Mouse (Mus musculus): ENCODE measurements around the gene Gm17349.
A peak's percentile ranks its signal among the peaks of the same experiment; 100 is the strongest.
"Not testable (repeated sequence)": the region's sequence is repeated elsewhere in the genome, so short reads cannot be mapped to it uniquely, and the experiment has no call there.

Gene Gm17349

DNA sequence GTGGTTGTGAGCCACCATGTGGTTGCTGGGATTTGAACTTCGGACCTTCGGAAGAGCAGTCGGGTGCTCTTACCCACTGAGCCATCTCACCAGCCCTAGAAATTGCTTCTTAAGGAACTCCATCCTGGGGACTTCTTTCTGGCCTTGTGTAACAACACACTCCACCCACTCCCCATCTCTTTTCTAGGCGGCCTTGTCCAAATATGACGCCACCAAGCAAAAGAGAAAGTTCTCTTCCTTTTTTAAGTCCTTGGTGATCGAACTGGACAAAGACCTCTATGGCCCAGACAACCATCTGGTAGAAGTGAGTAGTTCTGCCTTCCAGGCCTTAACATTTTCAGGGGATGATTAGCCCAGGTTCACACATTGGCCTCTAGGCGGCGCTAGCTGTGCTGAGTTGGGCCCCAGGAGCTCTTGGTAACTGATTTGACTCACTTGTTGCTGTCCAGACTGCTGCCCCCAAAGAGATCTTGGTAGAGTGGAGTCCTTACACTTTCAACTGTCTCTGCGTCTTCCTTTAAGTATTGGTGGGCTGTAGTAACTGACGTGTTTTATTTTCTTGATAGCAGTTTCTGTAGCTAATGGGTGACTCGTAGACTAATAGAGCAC is at the start of gene Gm17349:
Gene Gm17349, minus strand, starts transcription at position 51 of the 609 bp plus-strand sequence.
- DNase-seq (ENCODE audit: extremely low spot score, low spot score): peak; percentile 48

DNA sequence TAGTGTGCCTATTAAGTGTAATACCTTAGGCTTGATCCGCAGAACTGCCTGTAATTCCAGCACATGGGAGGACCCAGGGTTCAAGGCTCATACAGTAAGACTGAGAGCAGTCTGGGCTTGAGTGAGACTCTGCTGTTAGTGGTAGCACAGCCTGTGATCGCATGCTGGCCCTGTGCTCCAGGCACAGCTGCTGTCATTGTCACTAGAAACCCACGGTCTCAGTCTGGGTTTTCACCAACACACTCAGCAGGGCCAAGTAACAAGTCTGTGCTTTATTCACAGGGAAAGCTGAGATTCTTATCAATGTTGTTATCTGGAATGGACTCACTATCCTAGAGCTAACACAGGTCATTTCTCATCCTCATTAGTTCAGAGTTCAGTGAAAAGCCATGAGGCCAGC is 48.9 kb upstream of the Gm17349 start:
- no peak for DNase-seq (ENCODE audit: extremely low spot score, low spot score)

DNA sequence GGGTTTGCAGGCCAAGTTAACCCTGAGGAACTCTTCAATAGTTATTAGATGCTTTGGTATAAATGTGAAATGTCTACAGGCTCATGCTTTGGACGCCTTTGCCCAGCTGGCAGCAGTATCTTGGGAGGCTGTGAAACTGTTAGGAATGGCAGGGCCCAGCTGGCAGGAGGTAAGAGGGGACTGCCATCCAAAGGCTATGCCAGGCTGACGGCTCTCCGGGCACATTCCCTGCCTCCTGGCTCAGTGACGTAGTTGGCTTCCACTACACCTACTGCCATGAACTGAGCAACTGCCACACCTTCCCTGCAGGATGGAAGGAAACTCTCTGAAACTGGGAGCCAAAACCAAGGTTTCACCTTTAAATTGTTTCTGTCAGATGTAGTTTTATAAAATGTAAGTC is 34.9 kb upstream of the Gm17349 start:
- no peak for DNase-seq (ENCODE audit: extremely low spot score, low spot score)

DNA sequence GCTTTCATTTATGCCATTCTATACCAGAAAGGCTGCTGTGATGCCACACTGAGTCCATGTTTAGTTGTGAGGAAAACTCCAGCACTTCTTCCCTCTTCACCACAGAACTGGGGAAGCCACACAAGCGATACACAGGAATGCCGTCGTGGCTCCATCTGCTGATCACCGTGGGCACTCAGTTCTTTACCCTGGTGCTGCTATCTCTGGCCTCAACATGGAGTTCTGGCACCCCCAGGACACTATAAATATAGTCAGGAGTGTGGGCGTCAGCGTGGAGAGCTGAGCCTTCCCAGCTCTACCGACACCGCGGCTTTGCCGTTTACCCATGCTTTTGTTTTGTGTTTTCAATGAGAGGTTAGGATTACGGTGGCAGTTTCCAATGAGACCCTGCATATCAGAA is 31.4 kb upstream of the Gm17349 start:
- DNase-seq (ENCODE audit: extremely low spot score, low spot score): no peak

DNA sequence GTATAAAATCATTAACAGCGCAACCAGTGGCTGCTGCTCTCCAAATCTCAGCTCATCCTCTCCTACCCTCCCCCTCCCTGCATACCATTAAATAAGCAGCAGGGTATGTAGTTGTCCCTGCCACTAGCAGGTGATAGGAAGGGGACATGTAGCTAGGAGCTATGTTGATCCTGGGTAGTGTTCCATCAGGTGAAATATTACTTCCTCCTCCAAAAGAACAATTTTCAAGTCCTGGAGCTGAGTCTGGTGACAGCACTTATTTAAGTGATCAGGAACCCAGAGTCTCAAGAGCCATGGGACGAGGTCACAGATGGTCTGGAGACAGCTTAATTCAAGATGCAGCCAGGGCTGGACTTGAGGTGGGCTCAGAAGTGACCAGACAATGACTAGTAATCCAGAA is 30.3 kb upstream of the Gm17349 start:
- no peak for DNase-seq (ENCODE audit: extremely low spot score, low spot score)

DNA sequence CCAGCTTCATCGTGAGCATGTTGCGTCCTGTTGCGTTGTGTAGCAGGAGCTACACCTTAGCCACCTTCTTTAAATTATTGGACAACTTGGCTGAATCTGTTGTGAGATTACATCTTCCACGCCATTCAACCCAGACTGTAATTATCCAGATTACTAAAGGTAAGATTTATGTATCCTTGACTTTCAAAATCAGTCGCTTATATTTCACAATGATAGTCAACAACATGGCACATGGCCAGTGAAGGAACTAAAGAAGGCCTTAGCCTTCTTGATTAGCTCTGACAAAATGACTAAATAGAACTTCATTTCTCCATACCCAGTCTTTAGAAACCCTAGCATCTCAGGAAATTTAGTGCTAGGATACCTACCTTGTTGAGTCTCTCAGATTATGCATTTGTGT is 27.9 kb upstream of the Gm17349 start:
- no peak for DNase-seq (ENCODE audit: extremely low spot score, low spot score)

DNA sequence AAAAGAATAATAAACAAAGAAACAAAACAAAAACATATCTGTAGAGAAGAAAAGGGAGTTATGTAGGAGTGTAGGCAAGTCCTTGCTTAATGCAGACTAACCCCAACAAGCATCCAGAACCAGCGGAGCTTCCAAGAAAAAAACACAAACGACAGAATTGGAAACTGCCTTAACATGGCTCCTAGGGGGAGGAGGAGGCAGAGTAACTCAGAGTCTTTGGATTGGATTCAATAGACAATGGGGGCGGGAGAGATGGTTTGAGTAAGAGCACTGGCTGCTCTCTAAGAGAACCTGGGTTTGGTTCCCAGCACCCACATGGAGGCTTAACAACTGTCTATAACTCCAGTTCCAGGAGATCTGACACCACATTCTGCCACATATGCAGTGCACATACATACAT is 26.4 kb upstream of the Gm17349 start:
- DNase-seq (ENCODE audit: extremely low spot score, low spot score): no peak

DNA sequence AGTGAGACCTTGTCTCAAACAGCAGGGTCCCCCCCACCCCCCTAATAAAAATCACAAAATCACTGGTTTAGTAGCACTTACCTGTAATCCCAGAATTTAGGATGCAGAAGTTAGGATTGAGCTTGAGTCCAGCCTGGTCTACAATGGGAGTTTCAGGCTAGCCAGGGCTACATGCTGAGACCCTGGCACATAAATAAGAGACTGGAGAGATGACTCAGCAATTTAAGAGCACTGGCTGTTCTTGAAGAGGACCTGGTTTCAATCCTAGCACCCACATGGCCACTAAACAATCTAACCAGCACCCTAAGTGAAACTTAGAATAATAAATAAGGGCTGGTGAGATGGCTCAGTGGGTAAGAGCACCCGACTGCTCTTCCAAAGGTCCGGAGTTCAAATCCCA is 25.9 kb upstream of the Gm17349 start:
- no peak for DNase-seq (ENCODE audit: extremely low spot score, low spot score)

DNA sequence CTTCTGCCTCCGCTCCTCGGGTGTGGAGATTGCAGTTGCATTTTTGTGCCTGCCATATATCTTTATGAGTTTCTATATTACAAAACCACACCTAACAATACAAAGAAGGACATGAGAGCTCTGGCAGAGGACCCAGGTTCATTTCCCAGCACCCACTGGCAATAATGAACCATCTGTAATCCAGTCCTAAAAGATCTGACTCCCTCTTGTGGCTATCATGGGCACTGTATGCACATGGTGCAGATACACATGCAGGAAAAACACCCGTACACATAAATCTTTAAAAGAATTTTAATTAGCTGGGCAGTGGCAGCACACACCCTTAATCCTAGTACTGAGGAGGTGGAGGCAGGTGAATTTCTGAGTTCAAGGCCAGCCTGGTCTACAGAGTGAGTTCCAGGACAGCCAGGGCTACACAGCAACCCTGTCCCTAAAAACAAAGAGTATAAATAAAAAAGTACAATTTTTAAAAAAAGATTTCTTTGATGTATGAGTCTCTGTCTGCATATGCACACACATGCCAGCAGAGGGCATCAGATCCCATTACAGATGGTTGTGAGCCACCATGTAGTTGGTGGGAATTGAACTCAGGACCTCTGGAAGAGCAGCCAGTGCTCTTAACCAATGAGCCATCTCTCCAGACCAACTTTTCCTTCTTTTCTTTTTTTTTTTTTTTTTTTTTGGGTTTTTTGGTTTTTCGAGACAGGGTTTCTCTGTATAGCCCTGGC is 23.9 kb upstream of the Gm17349 start:
- no peak for DNase-seq (ENCODE audit: extremely low spot score, low spot score)

DNA sequence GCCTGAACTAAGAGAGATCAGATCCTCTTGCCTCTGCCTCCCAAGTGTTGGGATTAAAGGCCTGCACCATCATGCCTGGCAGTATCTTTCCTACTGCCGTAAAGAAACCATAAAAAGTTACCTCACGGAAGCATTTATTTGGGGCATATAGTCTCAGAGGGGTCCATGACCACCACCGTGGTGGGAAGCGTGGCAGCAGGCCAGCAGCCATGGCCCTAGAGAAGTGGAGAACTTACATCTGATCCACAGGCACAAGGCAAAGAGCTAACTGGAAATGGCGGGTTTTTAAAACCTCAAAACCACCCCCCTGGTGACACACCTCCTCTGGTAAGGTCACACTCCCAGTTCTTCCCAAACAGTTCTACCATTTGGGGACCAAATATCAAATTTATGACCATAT is 22.9 kb upstream of the Gm17349 start:
- no peak for DNase-seq (ENCODE audit: extremely low spot score, low spot score)

DNA sequence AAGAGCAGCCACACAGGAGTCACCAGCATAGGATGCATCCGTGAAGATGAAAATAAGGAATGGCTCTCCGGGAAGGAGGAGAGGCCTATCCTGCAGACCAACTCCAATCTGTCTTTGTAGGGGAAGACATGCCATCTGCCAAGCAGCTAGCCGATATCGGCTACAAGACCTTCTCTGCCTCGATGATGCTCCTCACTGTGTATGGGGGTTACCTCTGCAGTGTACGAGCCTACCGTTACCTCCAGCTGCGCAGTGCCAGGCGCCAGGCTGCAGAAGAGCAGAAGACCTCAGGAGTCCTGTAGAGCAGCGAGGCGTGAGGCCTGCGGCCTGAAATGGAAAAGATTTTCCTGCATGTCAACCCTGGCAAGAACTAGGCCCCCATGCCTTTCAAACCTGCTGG is 22.2 kb upstream of the Gm17349 start:
- DNase-seq (ENCODE audit: extremely low spot score, low spot score): no peak

DNA sequence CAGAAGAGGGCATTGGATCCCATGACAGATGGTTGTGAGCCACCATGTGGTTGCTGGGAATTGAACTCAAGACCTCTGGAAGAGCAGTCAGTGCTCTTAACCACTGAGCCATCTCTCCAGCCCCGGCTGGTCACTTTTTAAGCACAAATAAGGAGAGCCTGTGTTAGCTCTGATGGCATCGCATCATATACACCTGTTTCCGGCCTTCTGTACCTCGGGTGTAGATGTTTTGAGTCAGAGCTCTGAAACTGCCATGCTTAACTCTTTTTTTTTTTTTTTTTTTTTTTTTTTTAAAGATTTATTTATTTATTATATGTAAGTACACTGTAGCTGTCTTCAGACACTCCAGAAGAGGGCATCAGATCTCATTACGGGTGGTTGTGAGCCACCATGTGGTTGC is 21.7 kb upstream of the Gm17349 start:
- DNase-seq (ENCODE audit: extremely low spot score, low spot score): not testable (repeated sequence)

DNA sequence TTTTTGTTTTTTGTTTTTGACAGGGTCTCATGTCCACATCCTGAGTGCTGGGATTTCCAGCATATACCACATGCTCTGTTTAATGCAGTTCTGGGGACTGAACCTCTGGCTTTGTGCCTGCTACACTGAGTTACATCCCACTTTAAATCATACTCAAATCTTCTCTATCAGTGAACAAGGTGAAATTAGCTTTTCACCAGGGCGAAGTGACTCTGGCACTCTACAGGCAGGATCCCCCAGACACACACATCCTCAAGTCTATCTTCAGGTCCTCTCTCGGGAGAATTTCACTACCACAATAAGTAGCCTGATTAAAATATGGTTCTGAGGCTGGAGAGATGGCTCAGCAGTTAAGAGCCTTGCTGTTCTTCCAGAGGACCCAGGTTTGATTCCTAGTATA is 21.3 kb upstream of the Gm17349 start:
- no peak for DNase-seq (ENCODE audit: extremely low spot score, low spot score)

DNA sequence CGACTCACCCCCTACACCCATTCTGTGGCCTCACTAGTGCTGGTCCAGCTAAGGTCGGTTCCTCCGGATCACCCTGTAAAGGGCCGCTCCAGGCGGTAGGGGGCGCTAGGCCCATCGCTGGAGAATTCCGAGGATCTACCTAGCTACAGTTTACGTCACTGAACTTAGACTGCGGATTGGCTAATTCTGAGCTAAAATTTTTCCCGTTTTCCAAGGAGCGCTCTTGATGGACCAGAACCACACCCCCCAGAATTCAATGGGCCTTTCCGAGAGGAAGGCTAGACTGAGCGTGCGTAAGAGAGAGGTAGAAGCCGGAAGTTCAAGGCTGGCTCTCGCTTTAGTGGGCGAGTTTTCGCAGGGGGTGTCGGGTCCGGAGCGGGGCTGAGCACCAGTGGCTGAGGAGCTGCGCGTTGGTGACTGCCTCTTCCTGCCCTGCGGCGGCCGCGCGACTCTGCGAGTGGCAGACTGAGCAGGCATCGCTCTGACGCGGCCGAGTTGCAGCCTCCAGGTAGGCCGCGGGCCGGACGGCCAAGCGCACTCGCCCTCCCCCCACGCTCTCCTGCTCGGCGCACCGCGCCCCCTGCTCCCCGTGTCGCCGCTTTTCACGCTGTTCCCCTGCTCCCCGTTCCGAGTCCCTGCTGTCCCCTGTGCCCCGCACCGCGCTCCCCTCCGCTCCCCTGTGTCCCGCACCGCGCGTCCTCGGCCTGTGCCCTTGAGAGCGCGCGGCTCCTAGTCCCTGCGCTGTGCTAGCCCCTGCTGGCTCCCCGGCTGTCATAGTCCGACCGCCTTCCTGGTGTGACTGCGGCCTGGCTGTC is 20.3 kb upstream of the Gm17349 start, which contains the start of gene Cox14:
Gene Cox14, plus strand, starts transcription at position 278 of the 815 bp plus-strand sequence.
- DNase-seq (ENCODE audit: extremely low spot score, low spot score): peak; percentile 96

DNA sequence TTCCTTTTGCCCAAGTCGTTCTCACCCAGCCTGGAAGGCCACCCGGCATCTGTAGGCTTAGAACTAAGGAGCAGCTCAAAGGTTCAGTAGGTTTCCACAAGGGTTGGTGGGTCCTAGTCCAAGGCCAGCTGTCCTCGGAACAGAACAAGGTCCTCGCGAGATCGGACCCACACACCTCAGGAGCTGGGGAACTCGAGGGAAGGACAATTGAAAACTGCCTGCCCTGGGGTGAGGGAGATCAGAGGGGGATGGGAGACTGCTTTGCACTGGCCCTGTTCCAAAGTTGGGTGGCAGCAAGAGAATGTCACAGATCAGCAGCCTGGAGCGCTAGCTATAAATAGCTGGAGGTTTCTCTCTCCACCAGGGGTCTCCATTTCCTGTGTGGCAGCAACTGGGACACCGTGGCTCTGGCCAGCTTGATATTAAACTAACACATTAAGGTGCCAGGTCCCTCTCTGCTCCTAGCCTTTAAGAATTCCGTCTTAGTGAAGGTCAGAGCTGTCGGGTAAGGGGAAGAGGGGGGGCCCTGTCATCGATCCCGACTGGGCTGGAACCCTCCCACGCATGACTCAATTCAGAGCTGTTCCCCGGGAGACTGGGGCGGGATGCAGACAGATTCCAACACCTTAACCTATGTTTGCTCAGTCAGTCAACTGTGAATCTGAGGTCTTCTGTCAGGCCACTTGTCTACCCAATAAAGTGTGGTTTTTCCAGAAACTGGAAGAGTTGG is 19.2 kb upstream of the Gm17349 start:
- DNase-seq (ENCODE audit: extremely low spot score, low spot score): peak; percentile 64

DNA sequence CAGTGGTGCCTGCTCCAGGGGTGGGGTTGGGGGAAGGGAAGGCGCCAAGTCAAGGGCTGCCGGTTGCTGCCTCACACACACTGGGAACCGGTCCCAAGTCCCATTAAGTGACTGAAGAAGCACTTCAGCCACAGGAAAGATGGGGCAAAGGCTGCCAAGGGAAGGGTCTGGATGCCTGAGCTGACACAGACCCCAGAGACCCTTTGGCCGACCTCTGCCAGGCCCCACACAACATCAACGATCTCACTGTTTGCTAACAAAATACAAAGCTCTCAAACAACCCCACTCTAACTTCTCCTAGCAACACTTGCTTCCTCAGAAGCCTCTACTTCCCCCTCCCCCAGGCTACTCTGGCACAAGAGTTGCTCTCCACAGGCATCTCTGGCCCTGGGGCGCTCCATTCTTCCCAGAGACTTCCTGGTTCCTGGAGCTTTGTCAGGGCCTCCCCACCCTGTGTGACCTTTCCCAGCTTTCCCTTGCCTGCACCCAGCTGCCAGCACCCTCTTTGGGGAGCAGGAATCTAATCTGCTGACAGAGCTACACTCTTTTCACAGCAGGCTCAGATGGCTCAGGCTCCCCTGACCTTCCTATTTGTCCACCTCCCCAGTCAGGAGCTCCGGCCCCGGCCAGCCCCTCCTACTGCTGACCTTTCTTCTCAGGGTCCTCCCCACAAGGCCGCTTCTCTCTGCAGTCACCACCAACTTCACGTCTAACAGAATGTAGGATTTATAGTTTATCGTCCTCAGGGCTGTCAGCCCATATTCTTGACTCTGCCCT is 18.4 kb upstream of the Gm17349 start:
- DNase-seq (ENCODE audit: extremely low spot score, low spot score): peak; percentile 54

DNA sequence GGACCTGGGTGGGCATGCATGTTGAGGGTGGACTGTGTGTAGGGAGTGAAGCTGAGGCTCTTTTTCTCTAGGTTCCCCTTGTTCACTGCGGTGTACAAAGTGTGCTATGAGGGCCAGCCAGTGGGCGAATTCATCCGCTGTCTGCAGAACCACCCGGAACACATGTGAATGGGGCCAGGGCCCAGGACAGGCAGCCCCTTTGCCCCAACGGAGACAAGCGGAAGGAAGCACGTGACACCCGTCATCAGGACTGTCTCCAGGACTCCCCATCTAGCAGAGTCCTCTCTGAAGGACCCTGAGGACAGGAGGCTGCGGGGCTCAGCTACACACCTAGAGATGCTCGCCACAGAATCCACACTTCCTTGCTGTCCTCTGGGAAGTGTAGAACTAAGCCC is 17.8 kb upstream of the Gm17349 start:
- no peak for DNase-seq (ENCODE audit: extremely low spot score, low spot score)

DNA sequence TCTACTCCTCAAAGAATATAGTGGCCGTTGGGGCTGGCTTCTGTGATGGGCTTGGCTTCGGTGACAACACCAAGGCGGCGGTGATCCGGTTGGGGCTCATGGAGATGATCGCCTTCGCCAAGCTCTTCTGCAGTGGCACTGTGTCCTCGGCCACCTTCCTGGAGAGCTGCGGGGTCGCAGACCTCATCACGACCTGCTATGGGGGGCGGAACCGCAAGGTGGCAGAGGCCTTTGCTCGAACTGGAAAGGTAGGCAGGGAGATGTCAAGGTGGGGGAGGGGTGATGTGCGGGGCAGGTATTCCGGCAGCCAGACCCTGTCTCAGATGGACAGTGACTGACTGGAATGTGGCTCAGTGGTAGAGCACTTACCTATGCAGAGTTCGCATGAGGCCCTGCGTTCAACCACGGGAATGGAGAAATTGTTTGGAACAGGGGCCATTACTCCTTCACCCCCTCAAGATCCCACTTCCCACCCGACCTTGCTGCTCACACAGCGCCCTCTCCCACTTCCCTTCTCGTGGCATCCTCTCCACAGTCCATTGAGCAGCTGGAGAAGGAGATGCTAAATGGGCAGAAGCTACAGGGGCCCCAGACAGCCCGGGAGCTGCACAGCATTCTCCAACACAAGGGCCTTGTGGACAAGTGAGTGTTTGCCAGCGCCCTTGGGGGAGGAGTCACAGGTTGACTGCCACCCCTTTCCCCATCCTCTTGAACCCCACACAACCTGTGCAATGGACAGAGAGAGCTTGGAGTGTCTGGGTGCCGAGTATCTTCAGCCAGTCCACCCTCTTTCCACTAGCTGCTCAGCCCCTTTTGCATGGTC is 16.8 kb upstream of the Gm17349 start:
- DNase-seq (ENCODE audit: extremely low spot score, low spot score): no peak

DNA sequence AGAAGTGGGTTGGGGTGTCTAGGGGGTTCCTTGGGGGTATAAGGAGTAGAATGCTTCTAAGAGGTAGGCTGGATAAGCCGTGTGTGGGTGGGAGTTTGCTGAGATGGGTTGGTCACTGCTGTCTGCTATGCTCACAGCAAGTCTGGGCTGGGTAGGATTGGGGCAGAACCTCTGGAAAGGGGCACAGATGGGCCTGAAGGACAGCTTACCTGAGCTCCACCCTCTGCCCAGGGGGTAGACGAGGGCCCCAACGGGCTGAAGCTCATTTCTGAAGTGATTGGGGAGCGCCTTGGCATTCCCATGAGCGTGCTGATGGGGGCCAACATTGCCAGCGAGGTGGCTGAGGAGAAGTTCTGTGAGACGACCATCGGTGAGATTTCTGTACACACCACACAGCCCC is 14.6 kb upstream of the Gm17349 start:
- DNase-seq (ENCODE audit: extremely low spot score, low spot score): no peak

DNA sequence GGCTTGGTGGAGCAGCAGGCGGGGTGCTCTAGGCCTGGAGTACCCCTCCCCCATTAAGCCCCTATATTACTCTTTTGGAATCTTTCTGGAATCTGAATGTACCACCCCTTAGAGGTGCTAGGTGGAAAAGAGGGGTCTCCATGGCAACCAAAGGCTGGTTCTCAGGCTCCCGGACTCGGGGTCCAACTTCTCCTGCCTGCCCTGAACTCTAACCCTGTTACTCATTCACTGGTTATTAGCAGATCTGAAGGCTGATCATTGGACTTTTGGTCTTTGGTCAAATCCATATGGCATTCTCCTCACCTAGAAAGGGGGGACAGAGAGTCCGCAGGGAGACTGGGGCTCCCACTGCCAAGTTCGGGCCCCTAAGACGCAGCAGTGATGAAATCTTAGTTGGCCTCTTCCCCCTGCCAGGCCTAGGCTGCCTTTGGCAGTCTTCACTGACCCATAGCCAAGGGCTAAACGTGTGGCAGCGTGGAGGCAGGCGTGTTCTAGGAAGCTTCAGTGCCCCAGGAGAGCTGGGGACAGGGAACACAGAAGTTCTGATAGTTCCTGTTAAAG is 13.3 kb upstream of the Gm17349 start:
- no peak for DNase-seq (ENCODE audit: extremely low spot score, low spot score)

Measured in neural tube, embryonic 10.5 days (tissue).